Mouse (Mus musculus): ENCODE measurements at regions not wholly inside any gene's neighbourhood (a gene's known extent, or its start where the extent isn't known, plus 50 kb on each side); places are given as distances from the start of the nearest gene placed in this dataset.

DNA sequence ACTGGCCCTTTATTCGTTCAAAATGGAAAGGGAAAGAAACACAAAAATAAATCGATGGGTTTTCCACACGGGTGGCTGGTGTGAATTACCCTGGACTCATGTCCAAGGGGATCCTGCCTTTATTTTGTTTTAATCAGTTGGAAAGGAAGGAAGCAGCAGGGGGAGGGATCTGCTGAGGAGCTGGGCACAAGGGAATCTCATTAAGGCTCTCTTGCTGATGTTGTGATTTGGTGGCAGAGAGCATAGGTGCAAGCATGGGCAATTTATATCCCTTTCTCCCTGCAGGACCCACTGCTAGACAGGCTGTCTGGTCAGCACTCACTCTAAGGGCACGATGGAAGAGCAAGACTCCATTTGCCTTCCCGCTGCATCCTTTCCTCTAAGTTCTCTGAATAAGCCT lies 469.2 kb downstream of the Epha7 start:
- Histone ChIP-seq H3K27me3 (replicated peaks; ENCODE audit: control insufficient read depth, insufficient read depth, low read length) (no peaks in the 10 kb centered on the region), H3K4me2 (ENCODE audit: low read length) (no peak overlapping the region), H3K36me3 (ENCODE audit: control insufficient read depth, insufficient read depth) (no peaks in the 10 kb centered on the region), H3K4me1 (replicated peaks; ENCODE audit: control insufficient read depth, insufficient read depth, low read length) (no peaks in the 10 kb centered on the region), H3K9me3 (ENCODE audit: control insufficient read depth, low read length) (no peaks in the 10 kb centered on the region), H3K9ac (replicated peaks; ENCODE audit: low read depth, low read length) (no peak overlapping the region), H3K27ac (ENCODE audit: low read length) (no peak overlapping the region), H3K4me3 (replicated peaks; ENCODE audit: low read length) (no peak overlapping the region)
- ATAC-seq: 0 out of 2 replicates have a peak, but pooled peaks have one; percentile 15
- 18% methylated on average over 5 of the region's 5 CpGs for WGBS

GRCm38 (mm10) chr4:29301348-29301747 lies 488.4 kb downstream of the Epha7 start:
- no peaks in the 10 kb centered on the region for H3K27me3 ChIP-seq (replicated peaks; ENCODE audit: control insufficient read depth, insufficient read depth, low read length)
- no peaks in the 10 kb centered on the region for H3K4me1 ChIP-seq (replicated peaks; ENCODE audit: control insufficient read depth, insufficient read depth, low read length)
- no peak overlapping the region for H3K9ac ChIP-seq (replicated peaks; ENCODE audit: low read depth, low read length)
- WGBS: 46% methylated on average over 1 of the region's 1 CpGs
- no peaks in the 10 kb centered on the region for H3K9me3 ChIP-seq (ENCODE audit: control insufficient read depth, low read length)
- no peaks in the 10 kb centered on the region for H3K36me3 ChIP-seq (ENCODE audit: control insufficient read depth, insufficient read depth)
- no peak overlapping the region for H3K4me3 ChIP-seq (replicated peaks; ENCODE audit: low read length)
- no peak for ATAC-seq
- H3K27ac ChIP-seq (ENCODE audit: low read length): no peak overlapping the region
- H3K4me2 ChIP-seq (ENCODE audit: low read length): no peak overlapping the region

DNA sequence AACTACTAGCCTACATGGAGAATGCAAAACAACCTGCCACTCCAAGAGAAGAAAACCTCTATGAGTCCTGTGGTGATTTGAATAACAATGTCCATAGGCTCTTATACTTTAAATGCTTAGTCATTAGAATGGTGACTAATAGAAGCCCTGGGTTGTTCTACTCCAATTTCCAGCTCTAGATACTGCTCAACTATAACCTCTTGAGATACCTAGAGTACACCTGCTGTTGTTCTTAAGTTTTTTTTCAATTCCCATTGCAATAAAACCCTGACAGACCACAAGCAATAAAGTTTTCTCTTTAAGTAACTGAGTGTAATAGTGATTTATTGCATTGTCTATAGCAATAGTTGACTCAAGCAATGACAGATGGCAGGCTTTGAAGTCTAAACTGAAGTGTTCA lies 491.0 kb downstream of the Epha7 start:
- Histone ChIP-seq H3K27ac (ENCODE audit: low read length) (no peak overlapping the region), H3K4me3 (replicated peaks; ENCODE audit: low read length) (no peak overlapping the region), H3K9me3 (ENCODE audit: control insufficient read depth, low read length) (no peaks in the 10 kb centered on the region), H3K27me3 (replicated peaks; ENCODE audit: control insufficient read depth, insufficient read depth, low read length) (no peaks in the 10 kb centered on the region), H3K9ac (replicated peaks; ENCODE audit: low read depth, low read length) (no peak overlapping the region), H3K4me1 (replicated peaks; ENCODE audit: control insufficient read depth, insufficient read depth, low read length) (no peaks in the 10 kb centered on the region), H3K4me2 (ENCODE audit: low read length) (no peak overlapping the region), H3K36me3 (ENCODE audit: control insufficient read depth, insufficient read depth) (no peaks in the 10 kb centered on the region)
- no peak for ATAC-seq

DNA sequence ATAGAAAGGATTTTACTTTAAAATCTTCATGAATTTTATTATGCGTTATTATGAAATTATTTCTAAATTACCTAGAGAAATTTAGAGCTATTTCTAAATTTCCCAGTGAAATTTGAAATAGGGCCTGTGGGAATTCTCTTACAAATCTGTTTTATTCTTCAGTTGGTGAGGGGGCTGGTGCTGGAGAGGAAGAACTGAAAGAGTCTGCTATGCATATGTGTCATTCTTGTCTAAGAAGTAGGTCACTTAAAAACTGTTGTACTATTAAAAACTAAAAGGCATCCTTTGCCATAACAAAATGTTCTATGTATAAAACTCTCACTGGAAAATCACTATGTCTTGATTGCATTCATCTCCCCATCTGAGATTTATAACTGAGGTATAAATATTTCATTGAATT lies 494.3 kb downstream of the Epha7 start:
- Histone ChIP-seq H3K4me3 (replicated peaks; ENCODE audit: low read length) (no peak overlapping the region), H3K4me1 (replicated peaks; ENCODE audit: control insufficient read depth, insufficient read depth, low read length) (no peaks in the 10 kb centered on the region), H3K9ac (replicated peaks; ENCODE audit: low read depth, low read length) (no peak overlapping the region), H3K4me2 (ENCODE audit: low read length) (no peak overlapping the region), H3K36me3 (ENCODE audit: control insufficient read depth, insufficient read depth) (no peaks in the 10 kb centered on the region), H3K27me3 (replicated peaks; ENCODE audit: control insufficient read depth, insufficient read depth, low read length) (no peaks in the 10 kb centered on the region), H3K9me3 (ENCODE audit: control insufficient read depth, low read length) (no peaks in the 10 kb centered on the region), H3K27ac (ENCODE audit: low read length) (no peak overlapping the region)
- WGBS: 92% methylated on average over 1 of the region's 1 CpGs
- ATAC-seq: no peak

DNA sequence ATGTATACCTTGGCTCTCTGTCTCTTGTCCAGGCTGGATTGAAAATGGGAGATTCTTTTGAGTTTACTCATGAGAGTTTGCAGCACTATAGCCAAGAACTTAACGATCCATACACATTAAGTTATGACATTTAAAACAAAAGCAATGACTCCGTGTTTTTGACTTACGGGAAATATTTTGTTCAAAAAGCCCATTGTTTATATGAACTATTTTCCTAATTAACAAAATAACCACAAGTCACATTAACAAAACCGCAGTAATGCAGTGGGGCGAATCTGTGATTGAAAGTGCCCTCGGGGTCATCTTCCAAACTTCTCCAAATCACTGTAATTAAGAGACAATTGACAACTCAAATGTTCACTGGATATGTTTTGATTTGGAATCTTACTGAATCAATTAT lies 511.0 kb downstream of the Epha7 start:
- H3K4me2 ChIP-seq (ENCODE audit: low read length): no peak overlapping the region
- no peaks in the 10 kb centered on the region for H3K36me3 ChIP-seq (ENCODE audit: control insufficient read depth, insufficient read depth)
- H3K9me3 ChIP-seq (ENCODE audit: control insufficient read depth, low read length): no peaks in the 10 kb centered on the region
- no peak for ATAC-seq
- H3K27ac ChIP-seq (ENCODE audit: low read length): no peak overlapping the region
- WGBS: 77% methylated on average over 6 of the region's 6 CpGs
- H3K4me3 ChIP-seq (replicated peaks; ENCODE audit: low read length): no peak overlapping the region
- H3K9ac ChIP-seq (replicated peaks; ENCODE audit: low read depth, low read length): no peak overlapping the region
- H3K27me3 ChIP-seq (replicated peaks; ENCODE audit: control insufficient read depth, insufficient read depth, low read length): no peaks in the 10 kb centered on the region
- no peaks in the 10 kb centered on the region for H3K4me1 ChIP-seq (replicated peaks; ENCODE audit: control insufficient read depth, insufficient read depth, low read length)

GRCm38 (mm10) chr4:29329145-29329544 lies 516.2 kb downstream of the Epha7 start:
- Histone ChIP-seq H3K4me1 (replicated peaks; ENCODE audit: control insufficient read depth, insufficient read depth, low read length) (no peaks in the 10 kb centered on the region), H3K9ac (replicated peaks; ENCODE audit: low read depth, low read length) (no peak overlapping the region), H3K4me2 (ENCODE audit: low read length) (no peak overlapping the region), H3K27ac (ENCODE audit: low read length) (no peak overlapping the region), H3K36me3 (ENCODE audit: control insufficient read depth, insufficient read depth) (no peaks in the 10 kb centered on the region), H3K27me3 (replicated peaks; ENCODE audit: control insufficient read depth, insufficient read depth, low read length) (no peaks in the 10 kb centered on the region), H3K4me3 (replicated peaks; ENCODE audit: low read length) (no peak overlapping the region), H3K9me3 (ENCODE audit: control insufficient read depth, low read length) (no peaks in the 10 kb centered on the region)
- ATAC-seq: no peak
- WGBS: 72% methylated on average over 2 of the region's 2 CpGs

GRCm38 (mm10) chr4:29331747-29332146 lies 518.8 kb downstream of the Epha7 start:
- H3K9me3 ChIP-seq (ENCODE audit: control insufficient read depth, low read length): no peaks in the 10 kb centered on the region
- H3K27me3 ChIP-seq (replicated peaks; ENCODE audit: control insufficient read depth, insufficient read depth, low read length): no peaks in the 10 kb centered on the region
- no peak overlapping the region for H3K4me2 ChIP-seq (ENCODE audit: low read length)
- no peak overlapping the region for H3K9ac ChIP-seq (replicated peaks; ENCODE audit: low read depth, low read length)
- H3K4me3 ChIP-seq (replicated peaks; ENCODE audit: low read length): no peak overlapping the region
- H3K27ac ChIP-seq (ENCODE audit: low read length): no peak overlapping the region
- no peaks in the 10 kb centered on the region for H3K4me1 ChIP-seq (replicated peaks; ENCODE audit: control insufficient read depth, insufficient read depth, low read length)
- H3K36me3 ChIP-seq (ENCODE audit: control insufficient read depth, insufficient read depth): no peaks in the 10 kb centered on the region
- WGBS: 53% methylated on average over 2 of the region's 2 CpGs
- no peak for ATAC-seq

DNA sequence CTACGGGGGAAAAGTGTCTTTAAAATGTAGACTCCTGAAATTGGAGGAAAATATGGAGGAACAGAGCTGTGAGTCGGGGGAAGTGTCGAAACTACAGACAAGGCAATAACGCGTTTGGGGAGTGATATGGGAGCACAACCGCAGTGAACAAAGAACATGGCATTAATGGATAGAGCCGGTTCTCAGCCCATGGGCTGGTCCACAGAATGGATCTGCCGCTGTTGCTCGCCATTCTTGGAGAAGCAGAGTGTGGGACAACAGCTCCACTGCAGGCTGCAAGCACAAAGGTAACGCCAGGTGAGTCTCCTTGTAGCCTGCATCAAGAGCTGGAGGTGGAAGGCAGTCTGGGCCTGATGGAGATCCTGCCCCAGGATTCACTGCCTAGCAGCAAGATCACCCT lies 524.3 kb downstream of the Epha7 start:
- H3K9me3 ChIP-seq (ENCODE audit: control insufficient read depth, low read length): no peaks in the 10 kb centered on the region
- 92% methylated on average over 10 of the region's 10 CpGs for WGBS

GRCm38 (mm10) chr4:29362191-29362590 lies 549.3 kb downstream of the Epha7 start:
- H3K4me2 ChIP-seq (ENCODE audit: low read length): no peak overlapping the region
- H3K4me1 ChIP-seq (replicated peaks; ENCODE audit: control insufficient read depth, insufficient read depth, low read length): no peaks in the 10 kb centered on the region
- no peak overlapping the region for H3K4me3 ChIP-seq (replicated peaks; ENCODE audit: low read length)
- no peak overlapping the region for H3K9ac ChIP-seq (replicated peaks; ENCODE audit: low read depth, low read length)
- ATAC-seq: no peak
- no peak overlapping the region for H3K27ac ChIP-seq (ENCODE audit: low read length)
- no peaks in the 10 kb centered on the region for H3K36me3 ChIP-seq (ENCODE audit: control insufficient read depth, insufficient read depth)
- H3K27me3 ChIP-seq (replicated peaks; ENCODE audit: control insufficient read depth, insufficient read depth, low read length): no peaks in the 10 kb centered on the region
- H3K9me3 ChIP-seq (ENCODE audit: control insufficient read depth, low read length): no peaks in the 10 kb centered on the region
- WGBS: 71% methylated on average over 1 of the region's 1 CpGs

More for the DNA sequence above, 524.3 kb downstream of the Epha7 start:
- H3K36me3 ChIP-seq (ENCODE audit: control insufficient read depth, insufficient read depth): no peaks in the 10 kb centered on the region
- no peak overlapping the region for H3K9ac ChIP-seq (replicated peaks; ENCODE audit: low read depth, low read length)
- H3K4me1 ChIP-seq (replicated peaks; ENCODE audit: control insufficient read depth, insufficient read depth, low read length): no peaks in the 10 kb centered on the region
- no peak overlapping the region for H3K4me2 ChIP-seq (ENCODE audit: low read length)
- H3K4me3 ChIP-seq (replicated peaks; ENCODE audit: low read length): no peak overlapping the region
- no peak for ATAC-seq
- H3K27me3 ChIP-seq (replicated peaks; ENCODE audit: control insufficient read depth, insufficient read depth, low read length): no peaks in the 10 kb centered on the region
- no peak overlapping the region for H3K27ac ChIP-seq (ENCODE audit: low read length)

- WGBS: 93% methylated on average over 1 of the region's 1 CpGs
- ATAC-seq: no peak
- no peak overlapping the region for H3K9ac ChIP-seq (replicated peaks; ENCODE audit: low read depth, low read length)
- no peaks in the 10 kb centered on the region for H3K27me3 ChIP-seq (replicated peaks; ENCODE audit: control insufficient read depth, insufficient read depth, low read length)
- no peaks in the 10 kb centered on the region for H3K36me3 ChIP-seq (ENCODE audit: control insufficient read depth, insufficient read depth)
- H3K4me2 ChIP-seq (ENCODE audit: low read length): no peak overlapping the region
- H3K27ac ChIP-seq (ENCODE audit: low read length): no peak overlapping the region
- H3K4me1 ChIP-seq (replicated peaks; ENCODE audit: control insufficient read depth, insufficient read depth, low read length): no peaks in the 10 kb centered on the region
- H3K4me3 ChIP-seq (replicated peaks; ENCODE audit: low read length): no peak overlapping the region
- no peaks in the 10 kb centered on the region for H3K9me3 ChIP-seq (ENCODE audit: control insufficient read depth, low read length)
Observed at GRCm38 (mm10) chr4:29389282-29389681, 576.4 kb downstream of the Epha7 start.
